In the genomic region with DNA sequence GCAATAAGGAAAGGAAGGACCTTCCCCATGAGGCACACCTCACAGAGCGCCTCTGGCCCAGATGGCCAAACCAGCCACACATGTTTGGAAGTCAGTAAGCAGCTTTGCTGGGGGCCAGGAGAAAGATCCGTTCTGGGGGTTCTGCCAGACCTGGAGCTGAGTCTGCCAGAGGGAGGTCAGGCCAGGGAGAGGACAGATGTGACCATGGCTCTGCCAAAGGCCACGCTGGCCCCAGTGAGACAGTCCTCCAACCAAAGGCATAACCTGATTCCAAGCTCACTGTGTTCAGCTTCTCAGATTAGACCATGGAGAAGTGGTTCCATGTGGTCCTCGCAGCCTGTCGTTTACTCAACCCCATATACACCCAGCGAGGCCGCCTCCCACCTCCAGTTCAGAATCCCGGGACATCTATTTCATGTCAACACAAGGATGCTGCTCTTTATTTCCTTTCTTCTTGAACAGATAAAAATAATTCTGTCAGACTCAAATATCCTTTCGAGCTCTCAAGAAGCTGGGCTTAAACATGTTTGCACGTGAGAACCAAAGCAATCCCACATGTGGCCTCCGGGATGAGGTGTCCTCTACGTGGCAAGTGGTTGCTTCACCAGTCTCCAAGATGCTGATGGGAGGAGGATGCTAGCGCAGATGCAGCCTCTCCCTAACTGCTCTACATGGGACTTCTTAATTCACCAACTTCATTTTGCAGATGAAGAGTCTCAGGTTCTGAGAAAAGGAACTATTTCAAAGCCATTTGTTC, we compare ENCODE assay signal across 15 mouse cellular contexts.
DNase-seq lines count a peak whose midpoint lies in the region; ATAC-seq and TF ChIP-seq lines count a peak whose summit lies in the region.
"Had no signal": no experiment of that assay in that cellular context is flagged by ENCODE, and none has a peak within 500 bp of the region (broad histone marks: within the 10 kb centered on the region; RNA-seq: fewer than 3 reads in every experiment).

No protein-coding gene starts in this region.

- intact Hi-C loops in left cerebral cortex, postnatal 4 days (cut with DNase I), result no loop called here
- intact Hi-C loops in heart, postnatal 36 days (cut with DNase I), result no loop called here

- no peak for TF ChIP-seq CTCF in intestine, postnatal 0 days (IDR thresholded peaks at IDR 0.05; ENCODE audit: low read depth)

- H3K36me3 ChIP-seq in midbrain, embryonic 10.5 days, result no peaks in the 10 kb centered on the region
- H3K36me3 ChIP-seq in intestine, postnatal 0 days (ENCODE audit: control insufficient read depth, insufficient read depth), result no peaks in the 10 kb centered on the region
- H3K36me3 ChIP-seq: kidney, embryonic 15.5 days; limb, embryonic 13.5 days had no signal

- H3K4me3 ChIP-seq in midbrain, embryonic 10.5 days, result no peak overlapping the region
- no peak overlapping the region for H3K4me3 ChIP-seq in intestine, postnatal 0 days (ENCODE audit: low read depth, low read length)
- H3K4me3 ChIP-seq: kidney, embryonic 15.5 days; limb, embryonic 13.5 days; megakaryocyte, embryonic 14.5 days had no signal

- no peak overlapping the region for H3K4me2 ChIP-seq in intestine, postnatal 0 days (replicated peaks; ENCODE audit: low read depth)
- H3K4me2 ChIP-seq: kidney, embryonic 15.5 days; limb, embryonic 13.5 days; lung, embryonic 14.5 days had no signal

- peak; percentile 26 for DNase-seq in left cerebral cortex, postnatal 4 days
- DNase-seq in left cerebral cortex, adult 8-10 months (ENCODE audit: low spot score in 2 of 2), result no peak
- peak; percentile 30 to 52 for DNase-seq in adrenal gland, postnatal 36 days
- peak; percentile 87 to 91 for DNase-seq in gastrocnemius, adult 8-10 months (ENCODE audit: low spot score in 2 of 2)
- DNase-seq in heart, postnatal 36 days, result peak; percentile 64 to 75
- DNase-seq in midbrain, embryonic 10.5 days (ENCODE audit: low spot score), result no peak
- DNase-seq: cerebellum, adult 11-12 months; layer of hippocampus, postnatal 36 days; lung, embryonic 14.5 days; right cerebral cortex, postnatal 4 days had no signal

- ATAC-seq in intestine, postnatal 0 days, result no peak
- no peak for ATAC-seq in megakaryocyte progenitor cell, adult 5-6 weeks (replicated peaks; ENCODE audit: poor library complexity)

- H3K27ac ChIP-seq in midbrain, embryonic 10.5 days (replicated peaks), result no peak overlapping the region
- no peak overlapping the region for H3K27ac ChIP-seq in intestine, postnatal 0 days (ENCODE audit: low read depth, low read length)
- H3K27ac ChIP-seq: kidney, embryonic 15.5 days; limb, embryonic 13.5 days had no signal

- 90% methylated on average over 13 of the region's 13 CpGs for WGBS in midbrain, embryonic 10.5 days
- WGBS in intestine, postnatal 0 days, result 85% methylated on average over 13 of the region's 13 CpGs

- no peaks in the 10 kb centered on the region for H3K27me3 ChIP-seq in midbrain, embryonic 10.5 days (ENCODE audit: low read depth, poor library complexity, severe bottlenecking)
- no peaks in the 10 kb centered on the region for H3K27me3 ChIP-seq in intestine, postnatal 0 days (replicated peaks; ENCODE audit: control insufficient read depth, insufficient read depth, low read length)
- H3K27me3 ChIP-seq: kidney, embryonic 15.5 days; limb, embryonic 13.5 days; megakaryocyte, embryonic 14.5 days had no signal

- H3K9ac ChIP-seq in intestine, postnatal 0 days (ENCODE audit: low read depth, low read length), result no peak overlapping the region
- H3K9ac ChIP-seq: kidney, embryonic 15.5 days; limb, embryonic 13.5 days; lung, embryonic 14.5 days had no signal

- 0 out of 2 replicates have a peak, but pooled peaks cover 4% of the 10 kb centered on the region for H3K9me3 ChIP-seq in midbrain, embryonic 10.5 days (replicated peaks)
- H3K9me3 ChIP-seq in intestine, postnatal 0 days (ENCODE audit: control insufficient read depth), result no peaks in the 10 kb centered on the region
- H3K9me3 ChIP-seq: kidney, embryonic 15.5 days had no signal

- no peaks in the 10 kb centered on the region for H3K4me1 ChIP-seq in midbrain, embryonic 10.5 days
- no peaks in the 10 kb centered on the region for H3K4me1 ChIP-seq in intestine, postnatal 0 days (replicated peaks; ENCODE audit: control insufficient read depth, insufficient read depth, low read length)
- H3K4me1 ChIP-seq: kidney, embryonic 15.5 days; megakaryocyte, embryonic 14.5 days had no signal

Comparison
In these comparisons a context has a peak if more than half of its experiments do, and no peak if none do; other contexts are left out.
1. DNase-seq: peak in left cerebral cortex, postnatal 4 days (single experiment), adrenal gland, postnatal 36 days (2 of 2), gastrocnemius, adult 8-10 months (2 of 2) and heart, postnatal 36 days (2 of 2); none in left cerebral cortex, adult 8-10 months (0 of 2) and midbrain, embryonic 10.5 days (single experiment).